Mouse (Mus musculus) olfactory bulb, adult 2 months (tissue): ENCODE data around the gene Lsg1.

Source experiments
- CTCF ChIP-seq: fragments of 200-500 bp; IDR thresholded peaks from 2 replicates; pipeline ENCODE4 v1.5.1; 2012; ENCODE audit warnings: low read depth, mild to moderate bottlenecking, low read length, moderate library complexity; ENCODE audit not compliant: insufficient read depth
- POLR2A ChIP-seq: fragments of 200-500 bp; IDR thresholded peaks from 2 replicates; pipeline ENCODE4 v1.6.1; 2012; ENCODE audit warnings: mild to moderate bottlenecking, low read depth, low read length, moderate library complexity; ENCODE audit not compliant: insufficient read depth

DNA sequence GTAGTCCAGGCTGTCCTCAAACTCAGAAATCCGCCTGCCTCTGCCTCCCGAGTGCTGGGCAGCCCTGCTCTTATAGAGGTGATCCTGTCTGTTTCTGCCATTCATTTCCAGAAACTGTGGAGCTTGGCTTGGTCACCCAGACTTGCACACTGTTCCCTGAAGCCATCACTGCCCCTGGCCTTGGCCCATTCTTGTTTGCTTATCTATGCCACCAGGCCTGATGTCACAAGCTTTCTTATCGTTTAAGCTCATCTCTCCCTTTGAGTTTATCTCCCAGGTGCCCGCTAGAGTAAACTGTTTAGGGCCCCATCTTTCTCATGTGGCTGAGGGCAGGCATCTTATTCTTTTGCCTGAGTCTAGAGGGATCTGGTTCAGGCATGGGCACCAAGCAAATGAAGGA lies 42.7 kb downstream of the Lsg1 start:
- no peak for TF ChIP-seq POLR2A
- TF ChIP-seq CTCF: no peak
